Mouse (Mus musculus) MEL (cell line): ENCODE results near the gene Mgat5. TPM values are rescaled to one million over a fixed set of nuclear protein-coding genes. Genes with fewer than 3 reads are reported as not detected.

Experiments used
- DNase-seq: peaks from one replicate; pipeline ENCODE4 v3.0.0; 2011; ENCODE audit warnings: low read depth, low spot score
- H3K27ac ChIP-seq: 2 replicates; pipeline ENCODE4 v1.5.1; 2012; ENCODE audit warnings: low read depth, mild to moderate bottlenecking, control low read depth, low read length, moderate library complexity; ENCODE audit not compliant: control insufficient read depth
- H3K27me3 ChIP-seq, 2 experiments: fragments of 150-350 bp in 1 of 2; sonication (generic) in 1 of 2; 2 replicates each; pipeline ENCODE4 v1.6.1; 2012; ENCODE audit warnings: low read length in 2 of 2, mild to moderate bottlenecking in 2 of 2, improper control_type of control experiment in 1 of 2, moderate library complexity in 1 of 2; ENCODE audit not compliant: insufficient read depth in 2 of 2, control insufficient read depth in 1 of 2
- H3K36me3 ChIP-seq, 2 experiments: 2 replicates each; pipeline ENCODE4 v1.6.1; 2012 to 2014; ENCODE audit warnings: low read length in 2 of 2, improper control_type of control experiment in 1 of 2, inconsistent platforms in 1 of 2, mild to moderate bottlenecking in 1 of 2; ENCODE audit not compliant: insufficient read depth in 2 of 2, control insufficient read depth in 1 of 2
- H3K4me1 ChIP-seq, 2 experiments: fragments of 150-350 bp in 1 of 2; sonication (generic) in 1 of 2; 2 replicates each; pipeline ENCODE4 v1.6.1; 2012; ENCODE audit warnings: low read length in 2 of 2, improper control_type of control experiment in 1 of 2, mild to moderate bottlenecking in 1 of 2; ENCODE audit not compliant: insufficient read depth in 2 of 2, control insufficient read depth in 1 of 2
- H3K4me3 ChIP-seq, 2 experiments: fragments of 150-350 bp in 1 of 2; sonication (generic) in 1 of 2; 2 replicates each; pipeline ENCODE4 v1.5.1; 2012; ENCODE audit warnings: low read depth in 2 of 2, low read length in 2 of 2, mild to moderate bottlenecking in 2 of 2, moderate library complexity in 2 of 2, control low read depth in 1 of 2, improper control_type of control experiment in 1 of 2; ENCODE audit not compliant: control insufficient read depth in 1 of 2, insufficient read depth in 1 of 2
- H3K79me2 ChIP-seq: 2 replicates; pipeline ENCODE4 v1.6.1; 2012; ENCODE audit warnings: mild to moderate bottlenecking, low read length, moderate library complexity; ENCODE audit not compliant: control insufficient read depth, poor library complexity, insufficient read depth
- H3K9ac ChIP-seq: 2 replicates; pipeline ENCODE4 v1.6.1; 2012; ENCODE audit warnings: low read depth, mild to moderate bottlenecking, control low read depth, low read length, moderate library complexity; ENCODE audit not compliant: control insufficient read depth, poor library complexity, severe bottlenecking
- H3K9me3 ChIP-seq: fragments of 150-350 bp; sonication (generic); replicated peaks from 2 replicates; pipeline ENCODE4 v1.6.1; 2012; ENCODE audit warnings: mild to moderate bottlenecking, low read length, improper control_type of control experiment, moderate library complexity; ENCODE audit not compliant: insufficient read depth
- BHLHE40 ChIP-seq: IDR thresholded peaks from 2 replicates; pipeline ENCODE4 v1.6.1; 2012; ENCODE audit warnings: low read depth, mild to moderate bottlenecking, inconsistent platforms, low read length, improper control_type of control experiment, borderline replicate concordance
- CHD1 ChIP-seq: IDR thresholded peaks from 2 replicates; pipeline ENCODE4 v1.6.1; 2012; ENCODE audit warnings: low read depth, mild to moderate bottlenecking, inconsistent platforms, low read length, improper control_type of control experiment
- E2F4 ChIP-seq: IDR thresholded peaks from 2 replicates; pipeline ENCODE4 v1.6.1; 2011; ENCODE audit warnings: low read depth, low read length, improper control_type of control experiment, borderline replicate concordance
- ELF1 ChIP-seq: IDR thresholded peaks from 2 replicates; pipeline ENCODE4 v1.6.1; 2014; ENCODE audit warnings: low read depth, mild to moderate bottlenecking, inconsistent platforms, low read length, improper control_type of control experiment, moderate library complexity
- EP300 ChIP-seq, 2 experiments: IDR thresholded peaks; 2 replicates each; pipeline ENCODE4 v1.6.1; 2011; ENCODE audit warnings: improper control_type of control experiment in 2 of 2, low read length in 2 of 2, low read depth in 1 of 2, mild to moderate bottlenecking in 1 of 2
- ETS1 ChIP-seq: IDR thresholded peaks from 2 replicates; pipeline ENCODE4 v1.6.1; 2012; ENCODE audit warnings: low read depth, mild to moderate bottlenecking, inconsistent platforms, low read length, improper control_type of control experiment, moderate library complexity
- GATA1 ChIP-seq: IDR thresholded peaks from 2 replicates; pipeline ENCODE4 v1.6.1; 2011; ENCODE audit warnings: low read depth, low read length, improper control_type of control experiment
- KAT2A ChIP-seq: conservative IDR thresholded peaks from 2 replicates; pipeline ENCODE4 v1.6.1; 2012; ENCODE audit warnings: low read depth, low read length, improper control_type of control experiment, inconsistent platforms
- MAFK ChIP-seq: IDR thresholded peaks from 2 replicates; pipeline ENCODE4 v1.6.1; 2011; ENCODE audit warnings: low read depth, mild to moderate bottlenecking, low read length, improper control_type of control experiment, borderline replicate concordance
- MAZ ChIP-seq: IDR thresholded peaks from 2 replicates; pipeline ENCODE4 v1.6.1; 2012; ENCODE audit warnings: low read depth, mild to moderate bottlenecking, inconsistent platforms, low read length, improper control_type of control experiment
- MXI1 ChIP-seq: IDR thresholded peaks from 2 replicates; pipeline ENCODE4 v1.6.1; 2011; ENCODE audit warnings: mild to moderate bottlenecking, low read depth, low read length, improper control_type of control experiment
- MYB ChIP-seq: IDR thresholded peaks from 2 replicates; pipeline ENCODE4 v1.6.1; 2011; ENCODE audit warnings: mild to moderate bottlenecking, low read depth, low read length, improper control_type of control experiment
- MYC ChIP-seq: IDR thresholded peaks from 2 replicates; pipeline ENCODE4 v1.6.1; 2011; ENCODE audit warnings: low read depth, mild to moderate bottlenecking, low read length, improper control_type of control experiment, moderate library complexity
- POLR2A ChIP-seq, 2 experiments: IDR thresholded peaks; 2 replicates each; pipeline ENCODE4 v1.6.1; 2011 to 2012; ENCODE audit warnings: low read length in 2 of 2, mild to moderate bottlenecking in 2 of 2, control low read depth in 1 of 2, improper control_type of control experiment in 1 of 2, low read depth in 1 of 2, moderate library complexity in 1 of 2; ENCODE audit not compliant: control insufficient read depth in 1 of 2, insufficient read depth in 1 of 2, poor library complexity in 1 of 2
- POLR2AphosphoS2 ChIP-seq: IDR thresholded peaks from 2 replicates; pipeline ENCODE4 v1.6.1; 2011; ENCODE audit warnings: low read length, improper control_type of control experiment
- RAD21 ChIP-seq: IDR thresholded peaks from 2 replicates; pipeline ENCODE4 v1.6.1; 2011; ENCODE audit warnings: mild to moderate bottlenecking, low read depth, low read length, improper control_type of control experiment
- SIN3A ChIP-seq: IDR thresholded peaks from 2 replicates; pipeline ENCODE4 v1.6.1; 2012; ENCODE audit warnings: low read length, improper control_type of control experiment, inconsistent platforms
- TAL1 ChIP-seq: IDR thresholded peaks from 2 replicates; pipeline ENCODE4 v1.6.1; 2012; ENCODE audit warnings: mild to moderate bottlenecking, inconsistent platforms, low read length, moderate library complexity, mixed read lengths
- UBTF ChIP-seq: IDR thresholded peaks from 2 replicates; pipeline ENCODE4 v1.6.1; 2012; ENCODE audit warnings: low read depth, mild to moderate bottlenecking, inconsistent platforms, low read length, improper control_type of control experiment, moderate library complexity, borderline replicate concordance; ENCODE audit not compliant: insufficient read depth
- USF2 ChIP-seq, 2 experiments: IDR thresholded peaks; 2 replicates each; pipeline ENCODE4 v1.6.1; 2011 to 2012; ENCODE audit warnings: improper control_type of control experiment in 2 of 2, low read length in 2 of 2, borderline replicate concordance in 1 of 2, inconsistent platforms in 1 of 2, low read depth in 1 of 2, mild to moderate bottlenecking in 1 of 2; ENCODE audit not compliant: insufficient read depth in 1 of 2
- ZC3H11A ChIP-seq: IDR thresholded peaks from 2 replicates; pipeline ENCODE4 v1.6.1; 2012; ENCODE audit warnings: low read depth, mild to moderate bottlenecking, inconsistent platforms, low read length, improper control_type of control experiment
- polyA plus RNA-seq, 2 experiments: library from polyadenylated mRNA; stranded (reverse) in 1 of 2; unstranded in 1 of 2; fragments of >175 nt in 1 of 2; fragments of >200 nt in 1 of 2; gene quantifications; 2 replicates each; pipeline versions ENCODE4 v1.2.1 to v1.2.4; 2012; ENCODE audit warnings: low replicate concordance in 2 of 2, low read depth in 1 of 2; ENCODE audit not compliant: insufficient read length in 2 of 2, insufficient read depth in 1 of 2, missing spikeins in 1 of 2
- total RNA-seq: library from RNA; depleted of rRNA; stranded (reverse); fragments of 300-350 nt; gene quantifications from 2 replicates; pipeline ENCODE4 v1.2.3, GENCODE M21; 2012

The Mgat5 gene
- total and polyA plus RNA-seq, 3 experiments = 6.9 to 9.5 TPM; not detected in 1

DNA sequence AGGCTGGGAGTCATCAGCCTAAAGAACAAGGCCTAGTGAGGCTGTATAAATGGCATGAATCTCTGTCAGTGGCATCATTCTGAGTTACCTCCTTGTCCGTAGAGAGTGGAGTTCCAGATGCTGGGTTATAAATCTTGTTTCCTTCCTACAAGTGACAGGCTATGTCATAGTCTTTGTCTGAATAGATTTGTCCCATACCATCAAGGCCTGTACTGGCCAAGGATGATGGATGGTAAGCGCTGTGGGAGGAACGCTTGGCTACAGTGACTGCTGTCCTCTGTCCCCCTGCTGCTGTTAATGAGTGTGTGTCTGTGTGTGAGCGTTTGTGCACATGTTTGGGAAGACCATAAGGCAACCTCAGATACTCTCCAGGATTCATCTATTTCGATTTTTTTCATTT lies 63.2 kb downstream of the Mgat5 start:
- Histone ChIP-seq H3K79me2 (no peaks in the 10 kb centered on the region), H3K27me3 (no peaks in the 10 kb centered on the region), H3K9ac (no peak overlapping the region), H3K4me1 (no peaks in the 10 kb centered on the region), H3K4me3 (no peak overlapping the region), H3K27ac (no peak overlapping the region), H3K9me3 (no peaks in the 10 kb centered on the region), H3K36me3 (no peaks in the 10 kb centered on the region)
- DNase-seq = no peak
- TF ChIP-seq RAD21 = no peak
- no peak for TF ChIP-seq E2F4
- no peak for TF ChIP-seq EP300 (IDR thresholded peaks at IDR 0.05; ENCODE audit: low read depth in 1 of 2, low read length in 2 of 2)
- TF ChIP-seq ETS1 = no peak
- TF ChIP-seq MYC = no peak
- TF ChIP-seq MYB = no peak
- no peak for TF ChIP-seq CHD1
- TF ChIP-seq POLR2A (IDR thresholded peaks at IDR 0.05; ENCODE audit: control insufficient read depth in 1 of 2, insufficient read depth in 1 of 2, low read depth in 1 of 2, low read length in 2 of 2, poor library complexity in 1 of 2) = no peak
- TF ChIP-seq UBTF = no peak
- no peak for TF ChIP-seq TAL1
- TF ChIP-seq MAZ = no peak
- no peak for TF ChIP-seq KAT2A
- TF ChIP-seq GATA1 = no peak

DNA sequence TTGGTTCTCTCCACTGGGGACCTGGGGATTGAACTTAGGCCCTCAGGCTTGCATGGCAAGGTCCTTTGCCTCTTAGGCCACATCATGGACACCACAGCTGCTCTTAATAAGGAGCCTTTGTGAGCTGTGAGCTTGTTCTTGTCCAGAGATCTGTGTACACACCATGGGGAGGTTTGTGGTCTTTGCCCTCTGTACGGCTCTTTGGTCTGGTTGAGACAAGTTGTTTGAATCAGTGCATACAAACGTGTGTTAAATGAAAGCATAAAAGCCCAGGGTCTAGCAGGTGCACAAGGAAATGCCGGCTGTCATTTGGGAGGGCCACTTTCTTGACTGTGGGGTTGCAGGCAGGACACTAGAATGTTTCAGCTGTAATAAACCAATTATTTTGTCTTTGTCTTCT lies 64.5 kb downstream of the Mgat5 start:
- TF ChIP-seq UBTF (no peak), MYB (no peak), BHLHE40 (no peak), E2F4 (no peak), MXI1 (no peak), ZC3H11A (no peak), RAD21 (no peak), MAFK (no peak), GATA1 (no peak), MAZ (no peak), MYC (no peak), POLR2AphosphoS2 (no peak), SIN3A (no peak), USF2 (IDR thresholded peaks at IDR 0.05; ENCODE audit: borderline replicate concordance in 1 of 2, insufficient read depth in 1 of 2, low read depth in 1 of 2, low read length in 2 of 2) (no peak), ELF1 (no peak), EP300 (IDR thresholded peaks at IDR 0.05; ENCODE audit: low read depth in 1 of 2, low read length in 2 of 2) (no peak)
- H3K27me3 ChIP-seq = no peaks in the 10 kb centered on the region

More for the DNA sequence above, 64.5 kb downstream of the Mgat5 start:
- Histone ChIP-seq H3K9me3 (no peaks in the 10 kb centered on the region), H3K4me1 (no peaks in the 10 kb centered on the region), H3K27ac (no peak overlapping the region), H3K9ac (no peak overlapping the region), H3K36me3 (no peaks in the 10 kb centered on the region), H3K79me2 (no peaks in the 10 kb centered on the region), H3K4me3 (no peak overlapping the region)
- no peak for DNase-seq
